Mouse (Mus musculus) liver, embryonic 14.5 days (tissue): ENCODE results near the gene 2310022B05Rik. TPM values are rescaled to one million over a fixed set of nuclear protein-coding genes. Genes with fewer than 3 reads are reported as not detected.

Experiments used
- ATAC-seq: fragments of 200-750 bp; cut with Nextera tagmentation; 2 replicates; pipeline ENCODE4 v1.8.0; 2017; ENCODE audit warnings: moderate number of reproducible peaks, mild to moderate bottlenecking, moderate library complexity; ENCODE audit not compliant: insufficient read depth
- DNase-seq, 3 experiments: peaks; one replicate each; pipeline ENCODE4 v3.0.0-alpha.2; 2012 to 2013; ENCODE audit warnings: low read depth in 3 of 3, low spot score in 3 of 3
- H3K27ac ChIP-seq: fragments of 300-500 bp; sonication (generic); 2 replicates; pipeline ENCODE4 v1.5.1; 2014; ENCODE audit warnings: moderate library complexity, mild to moderate bottlenecking, control low read depth, inconsistent platforms
- H3K27me3 ChIP-seq: fragments of 300-500 bp; sonication (generic); 2 replicates; pipeline ENCODE4 v1.6.1; 2014; ENCODE audit warnings: mild to moderate bottlenecking, low read length, moderate library complexity; ENCODE audit not compliant: control insufficient read depth, insufficient read depth
- H3K36me3 ChIP-seq: fragments of 300-500 bp; sonication (generic); replicated peaks from 2 replicates; pipeline ENCODE4 v1.6.1; 2014; ENCODE audit warnings: low read depth; ENCODE audit not compliant: control insufficient read depth, insufficient read depth
- H3K4me1 ChIP-seq, 2 experiments: fragments of 200-500 bp in 1 of 2; fragments of 300-500 bp in 1 of 2; sonication (generic) in 1 of 2; replicated peaks; 2 replicates each; pipeline ENCODE4 v1.6.1; 2012 to 2014; ENCODE audit warnings: antibody characterized with exemption in 1 of 2, inconsistent platforms in 1 of 2, low read length in 1 of 2; ENCODE audit not compliant: control insufficient read depth in 2 of 2, insufficient read depth in 2 of 2
- H3K4me2 ChIP-seq: fragments of 300-500 bp; sonication (generic); 2 replicates; pipeline ENCODE4 v1.6.1; 2014; ENCODE audit warnings: low read depth, mild to moderate bottlenecking, control low read depth, moderate library complexity
- H3K4me3 ChIP-seq, 2 experiments: fragments of 200-500 bp in 1 of 2; fragments of 300-500 bp in 1 of 2; sonication (generic) in 1 of 2; 2 replicates each; pipeline ENCODE4 v1.5.1; 2012 to 2014; ENCODE audit warnings: low read depth in 2 of 2, low read length in 2 of 2, mild to moderate bottlenecking in 2 of 2, control low read depth in 1 of 2, inconsistent platforms in 1 of 2, moderate library complexity in 1 of 2; ENCODE audit not compliant: insufficient read depth in 1 of 2
- H3K9ac ChIP-seq: fragments of 300-500 bp; sonication (generic); replicated peaks from 2 replicates; pipeline ENCODE4 v1.6.1; 2014; ENCODE audit warnings: mild to moderate bottlenecking, control low read depth, moderate library complexity
- H3K9me3 ChIP-seq: fragments of 300-500 bp; sonication (generic); 2 replicates; pipeline ENCODE4 v1.6.1; 2016; ENCODE audit warnings: low read length, mixed read lengths; ENCODE audit not compliant: control insufficient read depth
- CTCF ChIP-seq: IDR thresholded peaks from 2 replicates; pipeline ENCODE4 v1.5.1; 2016; ENCODE audit warnings: antibody characterized with exemption, low read depth, control low read depth
- EP300 ChIP-seq: IDR thresholded peaks from 2 replicates; pipeline ENCODE4 v1.6.1; 2016; ENCODE audit warnings: antibody characterized with exemption, low read depth
- WGBS: fragments of 180-500 bp; shearing (Covaris S2); extraction: QIAGEN DNeasy Blood & Tissue Kit; methylation state at CpG from one replicate; pipeline ENCODE4 v1.1.7; 2014; ENCODE audit not compliant: insufficient replicate concordance; 5-methylcytosine and 5-hydroxymethylcytosine counted together
- polyA plus RNA-seq, 2 experiments: library from polyadenylated mRNA; depleted of rRNA in 1 of 2; stranded (reverse) in 1 of 2; unstranded in 1 of 2; fragments of >200 nt; fragmentation: Nextera tagmentation in 1 of 2; extraction: Ambion mirVana in 1 of 2; gene quantifications; 2 replicates each; pipeline versions ENCODE4 v1.2.1 to v1.2.3; 2012 to 2014

2310022B05Rik gene
- polyA plus RNA-seq, 2 experiments: 5.5 to 8.7 TPM

- ATAC-seq: no peak
- no peak overlapping the region for H3K9ac ChIP-seq
- no peak overlapping the region for H3K4me3 ChIP-seq
- no peak for DNase-seq
- TF ChIP-seq CTCF: no peak
- no peak for TF ChIP-seq EP300
- H3K4me2 ChIP-seq: no peak overlapping the region
- WGBS: 46% methylated on average over 4 of the region's 4 CpGs
- H3K9me3 ChIP-seq: no peaks in the 10 kb centered on the region
- H3K4me1 ChIP-seq: no peaks in the 10 kb centered on the region; a peak in 1 of 4 replicates
- no peak overlapping the region for H3K27ac ChIP-seq
- H3K27me3 ChIP-seq: no peaks in the 10 kb centered on the region
- no peaks in the 10 kb centered on the region for H3K36me3 ChIP-seq
Measured at GRCm38 (mm10) chr8:124589393-124589792, 73.8 kb downstream of the 2310022B05Rik start.

DNA sequence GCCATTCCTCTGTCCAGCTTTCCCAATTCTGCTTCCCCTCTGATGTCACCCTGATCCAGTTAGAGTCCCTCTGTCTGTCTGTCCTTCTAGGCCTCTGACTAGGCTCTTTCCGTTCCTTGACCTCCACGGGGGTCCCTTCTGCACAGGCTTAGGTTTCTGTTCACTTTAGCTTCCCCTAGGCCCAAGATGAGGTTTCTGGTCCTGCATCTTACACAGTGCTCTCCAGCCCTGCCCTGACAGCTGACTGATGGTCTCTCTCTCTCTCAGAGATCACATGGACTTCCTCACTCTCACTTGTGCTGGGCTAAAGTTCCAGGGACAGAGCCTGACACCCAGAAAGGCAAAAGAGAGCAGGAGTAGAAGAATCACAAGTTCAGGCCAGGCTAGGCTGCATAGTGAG is 76.6 kb downstream of the 2310022B05Rik start:
- Histone ChIP-seq H3K4me1 (no peaks in the 10 kb centered on the region; a peak in 1 of 4 replicates), H3K9me3 (no peaks in the 10 kb centered on the region), H3K9ac (no peak overlapping the region), H3K27me3 (no peaks in the 10 kb centered on the region), H3K36me3 (no peaks in the 10 kb centered on the region), H3K27ac (no peak overlapping the region), H3K4me2 (no peak overlapping the region), H3K4me3 (no peak overlapping the region)
- 50% methylated on average over 2 of the region's 2 CpGs for WGBS
- no peak for DNase-seq
- no peak for ATAC-seq
- TF ChIP-seq CTCF (no peak), EP300 (no peak)

Other genes with a start within 250 kb of the 2310022B05Rik start
- 0.14 and 0.18 TPM in 2 replicates for gene Pgbd5, start 223.7 kb downstream of the 2310022B05Rik start, polyA plus RNA-seq (2012; rRNA removed)
- gene Pgbd5, start 223.7 kb downstream of the 2310022B05Rik start, polyA plus RNA-seq (2014; fragmentation: Nextera tagmentation; extraction: Ambion mirVana): 0.08 and 0.15 TPM in 2 replicates
- 7.4 and 10.0 TPM in 2 replicates for gene Cog2, start 142.6 kb downstream of the 2310022B05Rik start, polyA plus RNA-seq (2012; rRNA removed)
- 15.0 and 16.9 TPM in 2 replicates for gene Cog2, start 142.6 kb downstream of the 2310022B05Rik start, polyA plus RNA-seq (2014; fragmentation: Nextera tagmentation; extraction: Ambion mirVana)
- 63.3 and 73.0 TPM in 2 replicates for gene Agt, start 93.7 kb downstream of the 2310022B05Rik start, polyA plus RNA-seq (2012; rRNA removed)
- gene Agt, start 93.7 kb downstream of the 2310022B05Rik start, polyA plus RNA-seq (2014; fragmentation: Nextera tagmentation; extraction: Ambion mirVana): 94.2 and 94.5 TPM in 2 replicates
- gene Capn9, start 87.3 kb downstream of the 2310022B05Rik start, polyA plus RNA-seq (2012; rRNA removed): not detected in 2 replicates
- not detected in 2 replicates for gene Capn9, start 87.3 kb downstream of the 2310022B05Rik start, polyA plus RNA-seq (2014; fragmentation: Nextera tagmentation; extraction: Ambion mirVana)
- 7.3 and 12.0 TPM in 2 replicates for gene Ttc13, start 58.6 kb upstream of the 2310022B05Rik start, polyA plus RNA-seq (2012; rRNA removed)
- 18.3 and 19.4 TPM in 2 replicates for gene Ttc13, start 58.6 kb upstream of the 2310022B05Rik start, polyA plus RNA-seq (2014; fragmentation: Nextera tagmentation; extraction: Ambion mirVana)
- 5.5 and 6.0 TPM in 2 replicates for gene Arv1, start 58.8 kb upstream of the 2310022B05Rik start, polyA plus RNA-seq (2012; rRNA removed)
- gene Arv1, start 58.8 kb upstream of the 2310022B05Rik start, polyA plus RNA-seq (2014; fragmentation: Nextera tagmentation; extraction: Ambion mirVana): 4.2 and 5.1 TPM in 2 replicates
- 2.0 and 2.2 TPM in 2 replicates for gene Fam89a, start 88.5 kb upstream of the 2310022B05Rik start, polyA plus RNA-seq (2012; rRNA removed)
- gene Fam89a, start 88.5 kb upstream of the 2310022B05Rik start, polyA plus RNA-seq (2014; fragmentation: Nextera tagmentation; extraction: Ambion mirVana): 2.5 and 2.7 TPM in 2 replicates
- gene Trim67, start 129.7 kb upstream of the 2310022B05Rik start, polyA plus RNA-seq (2012; rRNA removed): 0.03 and 0.11 TPM in 2 replicates
- 0.03 and 0.05 TPM in 2 replicates for gene Trim67, start 129.7 kb upstream of the 2310022B05Rik start, polyA plus RNA-seq (2014; fragmentation: Nextera tagmentation; extraction: Ambion mirVana)
- 23.3 and 35.7 TPM in 2 replicates for gene Gnpat, start 199.7 kb upstream of the 2310022B05Rik start, polyA plus RNA-seq (2012; rRNA removed)
- gene Gnpat, start 199.7 kb upstream of the 2310022B05Rik start, polyA plus RNA-seq (2014; fragmentation: Nextera tagmentation; extraction: Ambion mirVana): 39.0 and 39.6 TPM in 2 replicates
- 8.9 and 13.5 TPM in 2 replicates for gene 2810004N23Rik, start 199.8 kb upstream of the 2310022B05Rik start, polyA plus RNA-seq (2012; rRNA removed)
- gene 2810004N23Rik, start 199.8 kb upstream of the 2310022B05Rik start, polyA plus RNA-seq (2014; fragmentation: Nextera tagmentation; extraction: Ambion mirVana): 17.9 and 18.2 TPM in 2 replicates
- gene Exoc8, start 234.3 kb upstream of the 2310022B05Rik start, polyA plus RNA-seq (2012; rRNA removed): 2.6 and 3.7 TPM in 2 replicates
- 2.4 and 2.6 TPM in 2 replicates for gene Exoc8, start 234.3 kb upstream of the 2310022B05Rik start, polyA plus RNA-seq (2014; fragmentation: Nextera tagmentation; extraction: Ambion mirVana)
- 4.8 and 7.0 TPM in 2 replicates for gene Sprtn, start 234.5 kb upstream of the 2310022B05Rik start, polyA plus RNA-seq (2012; rRNA removed)
- 4.9 and 5.0 TPM in 2 replicates for gene Sprtn, start 234.5 kb upstream of the 2310022B05Rik start, polyA plus RNA-seq (2014; fragmentation: Nextera tagmentation; extraction: Ambion mirVana)